Mouse (Mus musculus) fat pad, adult 2 months (tissue): ENCODE data around the gene Acvr1.

Experiments
- DNase-seq: peaks from one replicate; pipeline ENCODE4 v3.0.0-alpha.2; 2011; ENCODE audit warnings: low read depth, low spot score; ENCODE audit errors: extremely low read depth

Acvr1 gene

DNA sequence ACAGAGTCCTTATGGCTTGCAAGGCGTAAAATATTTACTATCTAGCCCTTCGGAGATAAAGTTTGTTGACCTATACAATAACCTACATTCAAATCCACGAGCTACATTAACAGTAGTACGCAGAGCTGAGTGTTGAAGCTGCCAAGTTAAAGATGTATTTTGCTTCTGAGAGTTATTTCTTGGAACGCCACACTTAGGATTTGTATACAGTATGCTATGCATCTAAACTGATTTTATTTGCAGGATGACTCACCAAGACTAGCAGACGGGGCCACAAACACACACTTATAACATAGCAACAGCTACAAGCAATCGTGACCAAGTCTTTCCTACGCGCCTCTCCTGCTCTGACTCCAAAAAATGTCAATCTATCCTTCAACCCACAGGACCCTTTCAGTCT lies 46.2 kb downstream of the Acvr1 start:
- DNase-seq: no peak

GRCm38 (mm10) chr2:58518517-58518916 lies 48.4 kb downstream of the Acvr1 start:
- no peak for DNase-seq

GRCm38 (mm10) chr2:58516920-58517319 lies 50.0 kb downstream of the Acvr1 start:
- DNase-seq: no peak

GRCm38 (mm10) chr2:58516000-58516399 lies 51.0 kb downstream of the Acvr1 start:
- DNase-seq: no peak

DNA sequence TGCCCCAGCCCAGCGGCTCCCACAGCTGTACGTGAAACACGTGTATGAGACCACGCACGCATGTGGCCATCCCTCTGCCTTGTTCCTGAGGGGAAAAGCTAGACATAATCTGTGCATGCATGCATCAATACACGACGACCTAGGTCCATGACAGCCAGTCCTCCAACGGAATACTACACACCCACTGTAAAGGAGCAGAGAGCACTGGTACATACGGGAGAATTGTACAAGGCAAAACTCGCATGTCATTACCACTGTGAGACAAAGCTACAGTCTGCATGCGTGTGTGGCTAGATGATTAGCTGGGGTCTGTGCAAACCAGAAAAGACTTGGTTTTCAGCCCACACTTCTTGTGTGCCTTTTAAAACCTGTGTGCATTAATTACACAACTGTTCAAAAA lies 52.5 kb downstream of the Acvr1 start:
- DNase-seq: no peak

DNA sequence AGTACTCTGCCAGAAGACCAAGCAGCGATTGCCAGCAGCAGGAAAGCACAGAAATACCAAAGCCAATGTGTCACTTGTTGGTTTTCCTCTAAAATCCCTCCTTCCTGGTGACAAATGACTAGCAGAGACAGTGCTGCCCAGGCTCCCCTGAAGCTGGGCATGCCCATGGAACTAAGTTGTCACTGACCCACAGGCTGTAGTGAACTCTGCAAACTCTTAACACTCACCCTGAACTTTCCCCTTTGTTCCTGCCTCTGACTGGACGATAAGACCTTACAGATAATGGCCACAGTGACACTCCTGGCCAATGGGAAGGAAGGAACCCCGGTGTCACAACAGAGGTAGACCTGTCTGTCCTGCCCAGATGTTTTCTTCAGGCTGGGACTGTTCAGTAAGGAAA lies 53.7 kb downstream of the Acvr1 start:
- DNase-seq: peak; percentile 16

- DNase-seq: no peak
These were observed 56.8 kb downstream of the Acvr1 start for GRCm38 (mm10) chr2:58510192-58510591.

DNA sequence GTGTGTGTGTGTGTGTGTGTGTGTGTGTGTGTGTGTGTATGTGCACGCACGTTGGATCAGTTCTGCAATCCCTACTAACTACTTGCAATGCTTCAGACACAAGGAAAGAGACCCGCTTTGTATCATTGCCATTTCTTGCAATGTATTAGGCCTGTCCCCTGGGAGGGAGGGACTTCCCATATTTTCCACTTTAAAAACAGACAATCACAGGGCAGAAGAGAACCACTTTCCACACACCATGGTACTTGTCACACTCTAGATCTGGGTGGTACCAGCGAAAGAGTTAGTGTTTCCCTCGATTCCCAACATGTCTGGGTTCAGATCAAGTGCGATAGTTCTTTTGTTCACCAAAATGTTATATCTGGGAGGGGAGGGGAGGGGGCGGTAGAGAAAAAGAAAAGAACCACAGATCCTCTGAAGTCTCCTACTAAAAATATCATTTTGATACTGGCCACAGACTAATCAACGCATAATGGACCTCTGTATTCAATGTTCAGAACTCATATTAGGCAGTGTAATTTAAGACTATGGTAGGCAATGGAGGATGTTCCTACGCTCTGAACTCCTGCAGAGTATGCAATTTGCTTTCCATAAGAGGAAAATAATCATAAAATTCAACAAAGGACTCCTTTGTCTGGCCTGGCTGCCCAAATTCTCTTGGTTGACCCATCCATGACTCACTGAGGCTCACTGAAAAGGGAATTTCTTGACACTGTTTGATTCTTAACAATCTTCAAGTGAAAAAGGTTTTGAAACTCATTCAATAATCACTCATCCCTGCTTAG lies 61.5 kb downstream of the Acvr1 start:
- DNase-seq: no peak

- DNase-seq: no peak
These were observed 70.1 kb downstream of the Acvr1 start for GRCm38 (mm10) chr2:58496647-58497410.

- DNase-seq: no peak
These were observed 71.7 kb downstream of the Acvr1 start for GRCm38 (mm10) chr2:58495271-58495670.

DNA sequence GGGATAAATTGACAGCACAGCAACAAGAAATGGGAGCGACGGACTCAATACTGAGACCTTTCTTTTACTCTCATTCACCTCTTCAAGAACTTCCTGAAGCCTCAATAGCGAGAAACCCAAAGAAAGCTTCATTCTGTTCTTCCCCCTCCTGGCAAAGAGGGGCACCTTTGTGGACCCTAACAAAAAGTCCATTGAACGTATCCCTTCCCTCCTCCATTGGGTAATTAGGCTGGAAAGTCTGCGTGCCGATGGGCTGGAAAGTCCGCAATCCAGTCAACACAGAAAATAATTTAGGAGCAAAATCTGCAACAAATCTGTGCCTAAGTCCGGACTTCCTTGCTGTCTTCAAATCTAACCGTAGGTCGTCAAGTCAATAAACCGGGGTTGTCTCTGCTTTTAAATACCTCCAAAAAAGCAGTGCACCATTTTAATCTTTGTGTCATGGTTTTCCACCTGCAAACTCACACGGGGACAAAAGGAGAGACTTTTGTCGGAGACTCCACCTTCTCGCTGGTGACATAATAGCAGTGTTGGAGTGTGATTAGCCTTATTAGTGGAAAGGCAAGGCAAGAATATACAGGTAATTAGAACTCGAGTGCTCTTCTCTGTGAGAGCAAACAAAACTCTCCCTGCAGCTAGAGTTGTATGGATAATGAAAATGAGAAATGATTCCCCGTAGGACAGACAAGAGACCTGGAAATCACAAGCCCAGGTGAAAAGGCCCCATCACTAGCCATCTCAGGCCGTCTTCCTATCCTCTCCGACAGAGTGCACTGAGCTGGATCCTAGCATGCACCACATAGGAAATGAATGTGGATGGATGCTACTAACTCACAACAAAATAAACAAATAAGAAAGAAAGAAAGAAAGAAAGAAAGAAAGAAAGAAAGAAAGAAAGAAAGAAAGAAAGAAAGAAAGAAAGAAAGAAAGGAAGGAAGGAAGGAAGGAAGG lies 73.0 kb downstream of the Acvr1 start:
- DNase-seq: no peak

- DNase-seq: no peak
These were observed 77.7 kb downstream of the Acvr1 start for GRCm38 (mm10) chr2:58489275-58489674.

GRCm38 (mm10) chr2:58488404-58488803 lies 78.6 kb downstream of the Acvr1 start:
- no peak for DNase-seq

DNA sequence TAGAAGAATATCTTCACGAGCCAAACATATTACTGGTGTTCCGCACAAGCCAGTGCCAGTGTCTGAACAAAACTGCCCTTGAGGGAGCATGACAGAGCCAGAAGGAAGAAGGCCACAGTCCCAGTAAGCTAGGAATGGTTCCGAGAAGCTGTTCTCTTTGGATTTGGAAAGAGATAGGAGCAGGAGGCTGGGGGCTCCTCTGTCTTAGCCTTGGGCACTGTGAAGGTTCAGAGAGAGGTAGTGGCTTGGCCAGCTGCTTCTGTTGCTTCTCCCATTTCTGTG lies 79.7 kb downstream of the Acvr1 start:
- no peak for DNase-seq

DNA sequence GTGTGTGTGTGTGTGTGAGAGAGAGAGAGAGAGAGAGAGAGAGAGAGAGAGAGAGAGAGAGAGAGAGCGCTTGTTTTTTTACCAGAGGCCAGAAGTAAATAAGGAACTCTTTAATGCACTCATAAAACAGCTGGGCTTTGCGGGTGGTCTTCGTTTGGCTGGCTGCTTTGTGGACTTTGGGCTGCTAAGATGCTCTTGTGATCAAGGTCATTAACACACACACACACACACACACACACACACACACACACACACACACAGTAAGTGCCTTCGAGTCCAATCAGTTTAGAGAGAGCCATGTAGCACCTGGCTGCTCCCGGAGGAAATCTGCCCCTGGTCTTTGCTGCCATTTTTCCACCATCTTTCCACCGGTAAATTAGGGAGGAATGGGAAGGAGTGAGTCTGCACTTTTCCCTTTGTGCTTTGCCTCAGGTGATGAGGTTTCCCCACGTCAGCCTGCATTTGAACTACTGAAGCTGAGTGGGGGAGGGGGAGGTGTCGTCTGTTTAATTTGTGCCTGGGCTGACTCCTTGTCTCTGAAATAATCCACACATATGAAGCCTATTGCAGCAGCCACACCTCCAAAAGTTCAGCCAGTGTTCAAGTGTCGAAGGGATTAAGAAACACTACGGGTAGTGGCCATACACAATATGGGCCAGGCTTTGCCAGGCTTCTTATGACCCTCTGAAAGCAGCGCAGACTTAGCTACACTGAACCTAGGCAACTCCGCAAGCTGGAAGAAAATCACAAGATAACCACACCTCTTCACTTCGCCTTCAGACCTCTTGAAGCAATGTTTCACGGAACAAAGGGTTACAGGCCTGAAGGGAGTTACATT lies 80.3 kb downstream of the Acvr1 start:
- peak; percentile 79 for DNase-seq

DNA sequence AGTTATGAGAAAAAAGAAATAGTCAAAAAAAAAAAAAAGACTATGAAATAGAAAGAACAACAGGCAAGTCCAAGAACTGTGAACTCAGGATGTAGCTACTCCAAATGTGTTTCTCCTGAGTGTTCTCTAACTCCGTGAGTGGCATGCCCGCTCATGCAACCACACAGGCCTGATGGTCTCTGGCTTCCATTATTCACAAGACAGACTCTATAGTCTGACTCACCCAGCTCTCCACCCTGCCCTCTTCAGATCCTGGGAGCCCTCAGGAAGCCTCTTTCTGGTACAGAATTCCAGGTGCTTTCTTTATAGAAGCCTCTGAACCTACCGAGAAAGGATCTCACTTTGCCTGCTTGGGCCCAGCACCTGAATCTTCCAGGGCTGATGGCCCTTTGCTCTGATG lies 81.3 kb downstream of the Acvr1 start:
- no peak for DNase-seq

GRCm38 (mm10) chr2:58485152-58485551 lies 81.8 kb downstream of the Acvr1 start:
- peak; percentile 86 for DNase-seq

GRCm38 (mm10) chr2:58484284-58484965 lies 82.5 kb downstream of the Acvr1 start:
- no peak for DNase-seq

DNA sequence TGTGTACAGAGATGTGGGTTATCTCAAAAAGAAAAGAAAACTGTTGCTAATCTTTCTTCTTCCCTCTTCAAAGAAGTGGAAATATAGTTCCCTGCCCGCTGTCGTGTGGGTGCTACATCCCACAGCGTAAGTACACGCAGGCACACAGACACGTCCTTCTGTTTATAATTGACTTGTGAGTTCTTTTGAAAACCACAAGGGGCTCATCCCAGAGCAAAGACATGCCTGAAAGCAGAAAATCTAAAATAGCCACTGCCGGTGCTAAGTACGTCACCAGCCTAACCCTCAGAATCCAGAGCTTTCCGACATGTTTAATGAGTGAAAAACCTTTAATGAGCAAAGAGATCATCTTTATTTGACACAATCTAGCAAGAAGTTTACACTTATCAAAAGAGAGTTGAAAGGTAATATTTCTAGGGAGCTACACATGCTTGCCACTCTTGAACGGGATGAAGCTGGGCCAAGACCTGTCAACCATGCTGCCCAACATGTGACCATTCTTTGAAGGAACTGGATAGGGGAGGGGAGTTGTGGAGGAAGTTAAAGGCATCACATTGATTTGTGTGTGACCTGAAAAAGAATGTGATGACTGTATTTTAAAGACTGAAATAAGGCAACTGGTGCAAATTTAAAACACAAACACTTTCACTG lies 85.4 kb downstream of the Acvr1 start:
- no peak for DNase-seq

DNA sequence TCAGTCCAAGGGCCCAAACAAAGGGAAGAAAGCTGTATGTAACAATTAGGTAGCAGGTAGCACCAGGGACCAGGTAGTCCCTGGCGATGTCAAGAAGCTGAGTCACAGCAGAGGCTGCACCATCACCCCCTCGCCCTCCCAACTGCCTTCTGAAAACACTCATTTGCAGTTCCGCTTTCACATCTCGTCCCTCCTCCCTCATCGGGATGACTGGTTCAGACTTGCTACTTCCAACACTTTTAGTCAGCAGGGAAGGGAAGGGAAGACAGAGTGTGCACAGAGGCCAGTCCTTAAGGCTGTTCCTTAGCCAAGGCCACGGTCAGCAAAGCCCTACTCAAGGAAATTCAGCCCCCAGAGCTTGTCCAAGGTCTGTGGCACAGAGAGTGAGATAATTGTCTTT lies 86.2 kb downstream of the Acvr1 start:
- no peak for DNase-seq
